Mouse (Mus musculus) spleen, postnatal 4 days (tissue): ENCODE results near the gene Ascc2.
"Not testable (repeated sequence)": the region's sequence is repeated elsewhere in the genome, so short reads cannot be mapped to it uniquely, and the experiment has no call there.

ENCODE experiments used
- DNase-seq, 2 experiments: peaks; one replicate each; pipeline ENCODE4 v3.0.0; 2022; ENCODE audit warnings: low spot score in 2 of 2

Gene Ascc2

DNA sequence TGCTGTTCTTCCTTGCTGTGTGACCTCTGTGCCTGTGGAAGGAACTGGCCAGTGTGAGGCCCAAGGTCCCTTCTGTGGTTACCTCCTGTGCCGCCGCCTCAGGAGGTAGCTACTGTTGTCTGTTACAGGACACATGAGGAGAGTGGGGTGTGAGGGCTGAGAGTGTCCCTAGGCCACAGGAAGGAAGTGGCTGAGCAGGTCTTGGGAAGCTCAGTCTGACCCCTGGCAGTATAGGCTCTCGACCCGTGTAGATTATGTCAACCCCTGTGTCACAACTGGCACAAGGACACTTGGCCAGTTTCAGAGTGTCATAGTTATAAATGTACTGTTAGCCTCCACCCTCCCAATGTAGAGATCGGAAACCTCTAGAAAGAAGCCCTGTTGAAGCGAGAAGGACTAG is 46.0 kb downstream of the Ascc2 start:
- DNase-seq: no peak

DNA sequence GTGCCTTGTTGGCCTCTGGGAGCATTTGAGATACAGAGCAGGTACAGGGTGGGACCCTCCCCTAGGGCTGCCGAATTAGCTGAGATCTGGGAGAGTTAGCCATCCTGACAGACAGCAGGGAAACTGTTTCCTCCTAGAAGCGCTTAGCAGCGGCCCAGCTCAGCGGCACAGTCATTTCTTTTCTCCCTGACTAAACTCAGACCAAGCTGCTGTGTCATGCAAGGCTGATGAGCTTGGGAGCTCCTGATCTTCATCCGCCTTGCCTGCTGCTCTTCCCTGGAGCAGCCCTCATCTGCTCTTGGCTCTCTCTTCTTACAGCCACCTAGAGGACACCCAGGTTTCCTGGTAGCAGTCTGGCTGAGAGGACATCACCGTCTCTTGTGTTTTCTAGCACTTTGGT is 46.6 kb downstream of the Ascc2 start:
- no peak for DNase-seq

DNA sequence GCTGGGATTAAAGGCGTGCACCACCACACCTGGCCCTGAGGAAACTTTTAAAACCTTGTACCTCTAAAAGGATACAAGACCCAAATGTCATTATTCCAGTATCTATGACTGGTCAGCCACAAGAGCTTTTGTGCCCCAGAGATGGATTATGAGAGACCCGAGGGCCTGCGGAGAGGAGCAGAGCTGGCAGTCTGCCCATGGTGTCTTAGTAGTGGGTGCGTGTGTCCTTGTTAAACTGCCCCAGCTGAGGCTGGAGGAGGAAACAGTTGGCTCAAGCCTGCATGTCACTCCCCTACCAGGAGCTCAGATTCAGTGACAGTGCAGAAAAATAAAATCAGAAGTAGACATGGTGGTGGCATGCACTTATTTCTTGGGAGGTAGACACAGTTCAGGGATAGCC is 47.5 kb downstream of the Ascc2 start:
- no peak for DNase-seq

DNA sequence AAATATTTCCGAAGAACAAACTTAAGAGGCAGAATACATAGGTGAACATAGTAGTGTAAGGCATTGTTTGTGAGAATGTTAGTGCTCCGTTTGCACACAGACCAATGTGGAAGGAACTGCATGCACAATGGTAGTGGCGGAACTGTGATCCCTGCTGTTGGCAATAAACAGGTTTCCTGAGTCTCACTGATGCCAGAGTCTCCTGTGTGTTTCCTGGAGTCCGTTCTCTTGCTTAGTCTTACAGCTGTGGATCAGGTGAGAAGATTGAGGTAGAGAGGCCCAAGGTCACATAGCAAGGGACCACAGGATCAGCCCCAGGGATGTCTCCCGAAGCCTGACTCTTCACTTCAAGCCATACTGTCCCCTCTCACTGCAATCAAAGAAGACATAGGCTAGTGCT is 48.0 kb downstream of the Ascc2 start:
- DNase-seq: no peak

DNA sequence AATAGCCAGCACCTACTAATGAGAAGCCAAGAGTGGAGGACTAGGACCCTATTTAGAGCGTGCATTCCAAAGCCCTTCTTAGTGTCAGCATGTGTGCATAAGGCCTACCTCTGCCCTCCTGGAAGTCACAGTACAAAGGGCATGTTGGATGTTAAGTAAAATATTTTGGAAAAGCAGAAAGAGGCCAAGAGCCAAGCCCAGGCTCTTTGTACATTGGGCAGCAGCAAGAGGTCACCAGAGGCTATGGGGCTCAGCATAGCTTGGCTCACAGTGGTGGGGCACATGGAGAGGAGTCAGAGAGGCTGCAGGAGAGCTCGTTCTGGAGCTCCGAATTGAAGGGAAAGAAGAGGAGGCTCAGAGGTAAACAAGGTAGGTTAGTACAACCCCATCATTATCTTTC is 49.5 kb downstream of the Ascc2 start:
- no peak for DNase-seq

DNA sequence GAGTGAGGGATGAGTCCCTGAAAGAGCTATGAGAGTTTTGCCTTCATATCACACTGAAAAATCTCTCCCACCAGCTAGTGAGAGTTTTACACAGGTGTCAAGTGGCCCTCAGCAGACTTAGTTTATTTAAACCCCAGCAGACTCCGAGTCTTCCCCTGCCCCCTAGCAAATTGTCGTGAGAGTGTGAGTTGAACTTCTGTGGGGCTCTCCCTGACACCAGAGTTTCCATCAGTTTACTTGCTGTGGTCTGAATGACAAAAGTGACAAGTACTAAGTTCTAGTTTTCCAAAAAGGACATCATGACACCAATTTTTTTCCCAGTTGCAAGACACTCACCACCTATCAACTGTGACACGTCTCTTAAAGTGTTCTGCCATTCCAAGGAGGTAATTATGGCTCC is 50.3 kb downstream of the Ascc2 start:
- DNase-seq: no peak

DNA sequence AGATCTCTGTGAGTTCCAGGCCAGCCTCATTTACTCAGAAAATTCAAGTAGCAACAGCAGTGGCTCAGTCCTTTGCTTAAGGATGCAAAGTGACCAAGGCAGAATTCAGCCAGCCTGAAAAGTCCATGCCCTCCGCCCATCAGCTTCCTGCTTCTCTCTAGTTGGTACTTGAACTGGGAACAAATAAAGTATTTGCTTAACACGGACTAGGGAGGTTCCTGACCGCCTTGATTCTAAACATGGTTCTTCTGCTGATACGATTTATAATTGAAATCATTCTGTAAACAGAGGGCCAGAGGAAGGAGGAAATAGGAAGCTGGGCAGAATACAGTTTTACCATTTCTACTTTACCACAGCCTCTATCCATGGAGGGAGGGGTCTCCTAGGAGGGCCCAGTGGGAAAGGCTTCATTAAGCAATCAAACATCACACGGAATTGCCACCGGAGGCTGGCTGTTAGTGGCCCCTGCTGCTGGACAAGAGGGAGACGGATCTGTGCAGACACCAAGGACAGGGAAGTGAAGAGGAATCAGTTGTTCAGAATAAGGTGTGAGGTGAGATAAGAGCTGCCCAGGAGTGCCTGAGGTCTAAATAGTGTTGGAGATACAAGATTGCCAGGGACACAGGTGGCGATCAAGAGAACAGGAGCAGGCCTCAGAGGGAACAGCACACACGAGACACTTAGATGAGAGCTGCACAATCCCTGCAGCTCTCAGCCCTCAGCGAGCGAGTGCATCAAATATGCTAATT is 51.3 kb downstream of the Ascc2 start:
- DNase-seq: no peak

DNA sequence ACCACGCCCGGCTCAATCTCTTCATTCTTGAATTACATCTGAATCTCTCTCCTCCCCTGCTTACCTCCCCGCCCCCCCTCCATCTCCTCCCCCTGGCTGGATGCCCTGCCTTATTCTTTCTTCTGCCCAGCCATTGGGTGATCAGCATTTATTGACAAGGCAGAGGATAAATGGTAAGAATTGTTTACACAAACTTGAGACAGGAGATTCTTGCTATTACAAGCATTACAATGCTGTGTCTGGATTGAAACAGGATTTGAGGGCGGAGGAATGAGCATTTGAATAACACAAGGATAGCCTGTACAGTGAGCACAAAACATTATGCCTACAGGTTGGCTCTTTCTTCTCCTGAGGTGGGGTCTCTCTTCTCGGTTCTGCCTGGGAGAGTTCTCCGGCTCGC is 52.8 kb downstream of the Ascc2 start:
- no peak for DNase-seq

DNA sequence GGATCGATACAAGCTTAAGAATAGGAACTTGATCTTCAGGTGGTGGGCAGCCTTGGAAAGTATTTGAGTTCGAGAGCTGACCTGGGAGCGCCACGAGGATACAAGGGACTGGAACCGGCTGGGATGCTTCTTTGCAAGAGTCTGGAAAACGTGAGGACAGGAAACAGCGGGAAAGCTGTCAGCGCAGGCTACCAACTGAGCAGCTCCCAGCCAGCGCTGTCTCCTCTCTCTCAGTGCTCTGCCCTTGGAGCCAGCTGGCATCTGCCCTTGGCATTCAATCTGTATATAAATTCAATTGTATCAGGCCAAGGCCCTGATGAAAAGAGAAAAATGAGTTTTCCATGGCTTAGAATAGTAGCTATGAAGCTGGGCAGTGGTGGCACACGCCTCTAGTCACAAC is 53.7 kb downstream of the Ascc2 start:
- DNase-seq: no peak

DNA sequence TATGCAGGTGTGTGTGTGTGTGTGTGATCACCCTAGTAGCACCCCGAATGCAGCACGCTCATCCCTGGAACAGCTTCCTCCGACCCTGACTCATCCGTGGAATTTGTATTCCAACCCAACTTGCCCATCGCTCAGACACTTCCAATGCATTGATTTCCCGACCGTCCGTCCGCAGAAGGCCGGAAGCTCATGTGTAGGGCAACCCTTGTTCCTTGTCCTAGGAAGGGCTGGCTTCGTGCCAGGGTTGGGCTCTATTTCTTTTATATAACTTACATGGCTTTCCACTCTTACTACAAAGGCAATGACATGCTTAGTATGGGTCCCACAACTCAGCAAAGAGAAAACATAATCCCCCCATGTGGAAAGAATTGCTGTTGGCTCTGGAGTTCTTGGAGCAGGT is 54.6 kb downstream of the Ascc2 start:
- no peak for DNase-seq

DNA sequence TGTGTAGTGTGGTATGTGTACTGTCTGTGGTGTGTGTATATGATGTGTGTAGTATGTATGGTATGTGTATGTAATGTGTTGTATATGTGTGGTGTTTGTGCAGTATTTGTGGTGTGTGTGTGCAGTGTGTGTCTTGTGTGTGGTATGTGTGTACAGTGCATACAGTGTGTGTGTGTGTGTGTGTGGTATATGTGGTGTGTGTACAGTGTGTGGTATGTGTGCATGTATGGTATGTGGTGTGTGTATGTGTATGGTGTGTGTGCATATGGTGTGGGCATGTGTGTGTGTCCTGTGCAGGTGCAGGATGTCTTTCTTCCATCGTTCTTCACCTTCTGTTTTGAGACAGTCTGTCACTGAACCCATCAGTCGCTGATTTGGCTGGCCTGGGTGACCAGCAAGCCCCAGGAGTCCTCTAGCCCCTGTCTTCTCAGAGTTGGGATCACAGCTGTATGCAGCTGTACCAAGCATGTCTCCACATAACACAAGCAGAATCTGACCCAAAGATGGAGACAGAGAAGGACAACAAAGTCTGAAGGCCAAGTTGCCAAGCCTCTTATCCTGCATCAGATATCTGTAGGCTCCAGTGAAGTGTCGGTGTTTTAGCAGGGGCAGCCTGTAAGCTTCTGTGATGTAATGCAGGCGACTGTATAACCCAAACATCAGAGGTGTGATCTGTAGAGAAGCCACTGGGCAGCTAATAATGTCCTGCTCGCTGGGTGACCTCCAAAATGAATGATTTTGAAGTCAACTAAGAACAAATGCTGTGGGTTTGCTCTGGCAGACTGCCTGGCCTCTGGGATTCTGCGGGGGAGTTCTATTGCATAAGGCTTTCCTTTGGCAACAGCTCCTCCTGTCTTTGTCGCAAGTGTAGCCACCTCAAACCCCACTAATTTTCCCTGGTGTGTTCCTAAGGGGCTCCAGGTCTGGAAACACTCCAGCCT is 59.8 kb downstream of the Ascc2 start:
- no peak for DNase-seq

DNA sequence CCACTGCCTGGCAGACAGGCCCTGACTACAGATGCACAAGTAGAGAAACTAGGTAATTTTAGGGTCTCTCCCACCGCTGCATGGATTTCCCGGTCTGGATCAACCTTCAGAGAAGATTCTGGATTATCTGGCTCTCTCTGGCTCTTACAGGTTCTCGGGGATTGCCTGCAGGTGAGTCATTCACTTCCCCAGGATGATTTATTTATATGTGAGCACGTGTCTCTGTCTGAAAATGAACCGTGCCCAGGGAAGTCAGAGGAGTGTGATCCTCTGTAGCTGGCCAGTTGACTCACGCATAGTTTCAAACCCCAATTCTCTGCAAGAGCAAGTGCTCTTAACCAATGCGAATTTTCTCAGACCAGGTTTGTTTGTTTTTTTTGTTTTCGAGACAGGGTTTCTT is 63.2 kb downstream of the Ascc2 start:
- DNase-seq: peak in 1 of 2 experiments; percentile 55

DNA sequence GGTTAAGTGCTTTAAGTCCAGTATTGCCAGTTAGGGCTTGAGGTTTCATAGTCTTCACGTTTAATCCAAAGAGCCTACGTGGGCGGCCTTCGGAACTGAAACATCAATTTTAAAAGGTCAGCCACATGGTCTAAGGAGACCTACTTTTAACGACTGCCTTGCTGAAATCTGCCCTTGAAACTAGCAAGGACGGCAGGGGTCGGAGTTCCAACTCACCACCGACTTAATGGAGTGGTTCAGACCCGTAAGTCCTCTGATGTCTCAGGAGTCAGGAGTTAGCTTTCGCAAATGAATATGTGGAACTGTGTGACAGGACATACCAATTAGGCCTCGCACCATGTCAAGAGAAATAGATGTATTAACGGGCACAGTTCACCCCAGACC is 66.1 kb downstream of the Ascc2 start:
- DNase-seq: no peak

DNA sequence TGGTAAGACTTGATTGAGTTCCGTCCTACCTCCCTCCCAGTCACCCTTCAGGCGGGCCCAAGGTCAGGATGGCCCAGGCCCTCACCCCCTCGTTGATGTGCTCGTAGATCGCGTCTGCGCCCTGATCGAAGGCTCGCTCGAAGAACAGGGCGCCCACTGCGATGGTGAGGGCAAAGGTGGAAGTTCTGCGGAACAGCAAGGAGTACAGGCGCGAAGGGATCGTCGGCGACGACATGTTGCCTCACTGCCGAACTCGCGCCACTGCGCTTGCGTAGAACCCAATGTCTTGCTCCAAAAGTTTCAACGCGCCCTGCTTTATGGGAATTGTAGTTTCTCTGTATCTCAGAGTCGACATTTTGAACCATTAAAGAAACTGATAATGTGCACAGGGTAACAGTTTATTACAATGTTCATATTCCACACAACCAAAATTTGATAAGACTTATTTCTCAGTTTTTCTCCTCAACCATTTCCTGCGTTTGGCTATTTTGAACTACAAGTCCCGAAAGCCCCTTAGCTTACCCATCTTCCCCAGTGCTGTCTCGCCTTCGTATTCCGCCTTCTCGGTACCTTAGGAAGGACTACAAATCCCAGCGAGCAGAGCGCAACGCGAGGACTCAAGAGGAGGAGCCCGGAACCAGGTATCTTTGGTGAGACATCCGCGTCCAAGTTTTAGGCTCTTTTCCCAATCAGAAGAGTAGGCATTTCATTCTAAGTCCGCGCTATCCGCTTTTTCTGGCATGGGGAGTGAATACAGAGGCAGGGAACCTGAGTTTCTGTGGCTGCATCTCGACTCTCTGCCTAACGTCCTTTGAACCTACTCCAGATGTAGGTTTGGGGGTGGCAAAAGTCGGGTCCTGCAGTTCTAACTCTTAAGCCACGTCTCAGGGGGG is 66.8 kb downstream of the Ascc2 start, which contains the start of the genes Uqcr10 and Zmat5:
Gene Uqcr10 (minus strand): TSS at position 271 of the 893 bp plus-strand sequence.
Gene Zmat5 (plus strand): TSS at position 607 of the 893 bp plus-strand sequence.
- peak; percentile 92 to 97 for DNase-seq

DNA sequence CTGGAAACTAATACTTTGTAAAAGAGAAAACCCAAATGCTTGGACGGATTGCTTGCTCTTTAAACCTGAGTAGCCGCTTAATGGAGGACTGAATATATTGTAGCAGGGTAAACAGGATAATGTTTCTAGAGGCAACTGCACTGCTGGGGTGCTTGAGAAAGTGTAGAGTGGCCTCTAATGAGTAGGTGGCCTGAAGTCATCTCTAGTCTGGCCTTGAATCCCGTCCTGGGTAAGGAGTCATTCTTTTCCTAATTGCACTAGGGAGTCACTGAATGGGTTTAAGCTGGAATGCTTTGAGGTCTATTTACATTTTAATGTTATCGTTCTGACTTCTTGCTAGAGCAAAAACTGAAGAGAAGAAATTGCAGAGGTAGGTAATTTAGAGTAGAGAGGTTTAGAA is 67.6 kb downstream of the Ascc2 start:
- DNase-seq: no peak

DNA sequence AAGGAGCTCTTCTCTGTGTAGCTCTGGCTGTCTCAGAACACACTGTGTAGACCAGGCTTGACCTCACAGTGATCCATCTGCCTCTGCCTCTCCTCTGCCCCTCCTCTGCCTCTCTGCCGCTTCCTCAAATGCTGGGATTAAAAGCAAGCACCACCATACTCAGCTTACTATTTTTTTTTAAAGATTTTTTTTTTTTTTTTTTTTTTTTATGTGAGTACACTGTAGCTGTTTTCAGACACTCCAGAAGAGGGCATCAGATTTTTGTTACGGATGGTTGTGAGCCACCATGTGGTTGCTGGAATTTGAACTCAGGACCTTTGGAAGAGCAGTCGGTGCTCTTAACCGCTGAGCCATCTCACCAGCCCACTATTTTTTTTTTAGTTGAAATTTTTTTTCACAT is 72.6 kb downstream of the Ascc2 start:
- DNase-seq: not testable (repeated sequence)

DNA sequence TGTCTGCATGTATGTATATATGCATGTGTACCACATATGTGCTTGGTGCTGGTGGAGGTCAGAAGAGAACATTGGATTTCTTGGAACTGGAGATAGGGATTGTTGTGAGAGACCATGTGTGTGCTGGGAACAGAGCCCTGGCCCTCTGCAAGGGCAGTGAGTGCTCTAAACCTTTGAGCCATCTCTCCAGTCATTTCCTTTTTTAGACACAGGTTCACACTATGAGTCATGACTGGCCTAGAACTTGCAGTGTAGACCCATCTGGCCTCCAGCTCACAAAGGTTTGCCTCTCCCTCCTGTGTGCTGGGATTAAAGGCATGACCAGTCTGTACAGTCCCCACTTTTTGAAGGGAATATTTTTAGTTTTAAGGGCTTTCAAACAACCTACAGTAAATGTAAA is 75.3 kb downstream of the Ascc2 start:
- DNase-seq: no peak

DNA sequence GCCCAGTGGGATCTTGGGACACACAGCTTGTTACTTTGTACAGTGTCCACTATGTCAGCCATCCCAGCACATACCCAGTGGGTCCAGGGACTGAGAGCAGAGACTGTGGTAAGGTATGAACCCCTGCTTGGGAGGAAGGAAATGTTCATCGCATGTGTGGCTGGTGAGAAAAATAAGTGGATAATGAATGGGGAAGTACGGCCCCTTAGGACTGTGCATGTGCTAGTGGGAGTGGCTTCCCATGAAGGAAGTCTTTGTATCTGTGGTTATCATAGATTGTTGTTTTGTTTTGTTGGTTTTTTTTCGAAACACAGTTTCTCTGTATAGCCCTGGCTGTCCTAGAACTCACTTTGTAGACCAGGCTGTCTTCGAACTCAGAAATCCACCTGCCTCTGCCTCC is 77.2 kb downstream of the Ascc2 start:
- DNase-seq: no peak

DNA sequence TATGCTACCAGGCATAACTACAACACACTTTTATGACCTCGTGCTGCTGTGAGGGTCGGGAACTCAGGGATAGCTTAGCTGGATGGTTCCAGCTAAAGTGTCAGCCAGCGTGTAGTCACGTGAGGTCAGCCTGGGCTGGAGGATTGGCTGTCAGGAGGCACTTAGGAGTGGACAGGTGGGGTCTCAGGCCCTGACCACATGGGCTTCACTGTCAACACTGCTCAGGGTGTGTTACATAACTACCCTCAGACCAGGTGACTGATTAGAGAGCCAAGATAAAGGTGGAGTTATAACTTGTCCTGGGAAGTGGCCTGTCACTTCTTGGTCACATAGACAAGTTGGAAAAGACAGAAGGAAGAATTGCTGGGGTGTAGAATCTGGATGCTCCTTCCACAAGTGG is 78.0 kb downstream of the Ascc2 start:
- no peak for DNase-seq

DNA sequence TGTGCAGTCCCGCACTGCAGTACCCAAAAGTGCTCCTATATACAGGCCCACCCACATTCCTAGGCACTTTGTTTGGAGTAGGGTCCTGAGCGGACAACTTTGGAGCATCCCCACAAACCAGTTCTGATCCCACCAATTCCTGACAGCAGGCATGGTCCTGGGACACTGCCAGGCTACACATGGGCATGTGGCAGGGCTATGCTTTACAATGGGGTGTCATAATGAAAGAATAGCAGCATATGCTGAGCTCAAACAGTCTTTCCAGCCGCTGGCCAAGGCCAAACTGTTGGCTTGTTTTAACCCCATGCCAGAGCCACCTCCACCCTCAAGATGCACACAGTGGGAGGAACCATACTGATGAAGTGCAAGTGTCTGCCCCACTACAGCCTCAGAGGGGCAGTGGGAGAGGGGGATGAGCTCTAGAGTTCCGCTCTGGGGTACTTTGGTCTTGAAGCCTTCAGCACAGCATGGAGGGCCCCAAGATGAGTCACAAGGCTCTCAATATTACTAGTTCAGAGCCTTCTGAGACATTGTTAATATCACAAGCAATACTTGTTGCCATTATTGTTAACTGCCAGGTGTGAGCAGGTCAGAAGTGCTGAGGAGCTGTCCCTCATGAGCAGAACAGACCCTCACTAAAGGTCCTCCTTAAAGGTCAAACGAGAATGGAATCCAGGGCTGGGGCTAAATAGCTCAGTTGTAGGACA is 79.1 kb downstream of the Ascc2 start:
- DNase-seq: no peak

DNA sequence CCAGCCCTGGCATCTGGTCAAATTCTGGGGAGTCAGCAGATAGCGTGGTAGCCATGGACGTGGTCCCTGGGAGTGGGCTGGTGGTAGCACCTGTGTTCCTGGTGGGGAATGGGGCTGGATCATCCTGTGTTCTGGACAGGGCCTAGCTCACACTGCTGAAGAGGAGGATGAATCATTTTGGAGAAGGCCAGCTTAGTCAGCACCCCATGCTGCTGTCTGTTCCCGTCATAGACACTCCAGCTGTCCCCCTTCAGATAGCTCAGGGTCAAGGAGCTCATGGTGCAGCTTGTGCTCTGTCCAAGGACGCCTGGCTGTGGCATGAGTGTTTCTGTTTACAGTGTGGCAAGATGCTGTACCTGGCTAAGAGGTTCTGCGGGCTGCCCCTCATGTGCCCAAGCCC is 81.0 kb downstream of the Ascc2 start:
- DNase-seq: no peak
